8 mouse cellular contexts compared by ENCODE assay signal in the genomic region with DNA sequence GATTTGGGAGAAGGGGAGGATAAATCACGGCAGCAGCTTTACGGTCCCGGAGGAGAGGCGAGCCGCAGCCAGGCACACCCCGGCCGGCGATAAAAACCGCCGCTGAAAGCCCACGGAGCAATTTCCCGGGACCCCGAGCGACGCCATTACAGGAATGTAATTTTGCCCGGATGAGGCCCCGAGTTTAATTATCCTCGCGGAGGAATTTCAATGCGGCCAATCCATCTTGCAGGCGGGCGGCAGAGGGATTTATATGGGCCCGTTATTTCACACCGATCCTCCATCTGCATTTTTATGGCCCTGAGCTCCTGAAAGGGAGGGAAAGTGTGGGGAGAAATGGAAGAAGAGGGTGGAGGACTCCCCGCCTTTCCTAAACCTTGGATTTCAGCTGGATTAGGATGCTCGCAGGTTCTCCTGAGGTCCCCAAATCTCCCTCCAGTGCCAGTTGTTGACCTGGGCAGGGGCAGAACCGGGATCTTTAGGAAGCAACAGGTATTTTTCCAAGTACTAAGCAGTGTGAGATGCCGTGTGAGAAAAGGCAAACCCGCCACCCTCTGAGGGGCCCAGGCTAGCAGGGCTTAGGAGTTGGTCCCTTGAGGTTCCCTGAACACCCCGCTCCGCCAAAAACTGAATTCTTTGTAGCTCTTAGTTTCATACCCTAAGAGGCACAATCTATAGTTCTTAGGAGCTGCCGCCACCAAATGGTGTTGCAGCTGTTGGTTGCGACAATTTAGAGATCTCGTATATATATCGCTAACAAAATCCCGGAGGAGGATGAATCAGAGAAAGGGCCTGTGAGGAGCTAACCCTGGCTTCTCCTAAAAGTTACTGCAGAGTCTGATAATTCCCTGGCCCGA. TPM values are rescaled to one million over a fixed set of nuclear protein-coding genes. Genes with fewer than 3 reads are reported as not detected.
DNase-seq lines count a peak whose midpoint lies in the region; ATAC-seq and TF ChIP-seq lines count a peak whose summit lies in the region.

A gene (minus strand): TSS at position 138 of the 857 bp plus-strand sequence.

- no peaks in the 10 kb centered on the region for H3K27me3 ChIP-seq in Patski
- H3K27me3 ChIP-seq in forebrain, embryonic 16.5 days (replicated peaks; ENCODE audit: control insufficient read depth, insufficient read depth, low read length), result no peaks in the 10 kb centered on the region

- CTCF ChIA-PET in Patski (lab: Charles Lee), result interaction anchor here (1.0 to 1.6 kb wide), 2 partner anchors 11 to 20 kb away, joined by 3 to 4 read pairs; no protein-coding TSS in a partner anchor

- no peak for ATAC-seq in Patski
- no peak for ATAC-seq in forebrain, embryonic 16.5 days
- no peak for ATAC-seq in monocyte, adult 5-6 weeks (replicated peaks; ENCODE audit: insufficient number of reproducible peaks, low FRiP score, low TSS enrichment, poor library complexity, severe bottlenecking)

- no peak for TF ChIP-seq CTCF in Patski (IDR thresholded peaks at IDR 0.05)
- no peak for TF ChIP-seq CTCF in brain, embryonic 14.5 days (IDR thresholded peaks at IDR 0.05; ENCODE audit: borderline replicate concordance, extremely low read depth, insufficient read depth, insufficient read length)
- TF ChIP-seq CTCF in layer of hippocampus, adult 2 months (conservative IDR thresholded peaks at IDR 0.05), result no peak

- peak within 1 kb of the TSS; percentile 80 for H3K9ac ChIP-seq in forebrain, embryonic 16.5 days (replicated peaks; ENCODE audit: low read depth, low read length)

- POLR2A ChIA-PET in Patski (lab: Charles Lee), result no interaction called here

- peaks cover under 1% of the 10 kb centered on the region; the same call in 1 of the 2 replicates for H3K36me3 ChIP-seq in forebrain, embryonic 16.5 days (ENCODE audit: control insufficient read depth, insufficient read depth)

- H3K9me3 ChIP-seq in forebrain, embryonic 16.5 days (ENCODE audit: control insufficient read depth, low read length), result no peaks in the 10 kb centered on the region

- H3K4me2 ChIP-seq in forebrain, embryonic 16.5 days (ENCODE audit: low read length), result peak within 1 kb of the TSS; percentile 74

- WGBS in forebrain, embryonic 16.5 days, result 3% methylated on average over 37 of the region's 37 CpGs

- in situ Hi-C loops in Patski (cut with MboI; ENCODE audit: low pct_unique_long_range_greater_than_20kb), result no loop called here

- H3K4me1 ChIP-seq in forebrain, embryonic 16.5 days (replicated peaks; ENCODE audit: control insufficient read depth, insufficient read depth, low read length), result peaks cover 37% of the 10 kb centered on the region

- peak within 1 kb of the TSS; percentile 77 for H3K4me3 ChIP-seq in forebrain, embryonic 16.5 days (replicated peaks; ENCODE audit: low read length)
- H3K4me3 ChIP-seq in layer of hippocampus, adult 2 months, result peak within 1 kb of the TSS; percentile 66

- no peak for DNase-seq in Patski (ENCODE audit: low read depth, low spot score)
- DNase-seq in brain, embryonic 14.5 days (ENCODE audit: low read depth), result peak; percentile 77
- peak; percentile 58 for DNase-seq in heart, postnatal 4 days
- no peak for DNase-seq in layer of hippocampus, adult 2 months (ENCODE audit: low spot score in 2 of 2)
- DNase-seq in lung, postnatal 10 days, result peak; percentile 58
- DNase-seq in retina, postnatal 7 days (ENCODE audit: low read depth, low spot score), result peak; percentile 72

- TF ChIP-seq POLR2A in brain, embryonic 14.5 days (IDR thresholded peaks at IDR 0.05; ENCODE audit: borderline replicate concordance, extremely low read depth, insufficient read depth, insufficient read length, poor library complexity, severe bottlenecking), result no peak; the same call in 1 of the 2 replicates

- peak within 1 kb of the TSS; percentile 98 for H3K27ac ChIP-seq in forebrain, embryonic 16.5 days (ENCODE audit: low read length)
- H3K27ac ChIP-seq in layer of hippocampus, adult 2 months, result peak within 1 kb of the TSS; percentile 100

RNA-seq across cellular contexts. Expression of the gene that starts here (rescaled TPM):
- polyA plus RNA-seq in Patski (2021), result 24.7 TPM
- polyA plus RNA-seq in brain, embryonic 14.5 days (2012; rRNA removed), result 462 and 655 TPM in 2 replicates
- 50.4 and 56.5 TPM in 2 replicates for polyA plus RNA-seq in forebrain, embryonic 16.5 days (2015; fragmentation: Nextera tagmentation; extraction: Ambion mirVana)
- total RNA-seq in heart, postnatal 4 days (2021), result 10 to 100 TPM; 34.9 to 35.2 TPM
- 10 to 100 TPM; 11.0 to 11.5 TPM for total RNA-seq in layer of hippocampus, adult 2 months (2021)
- total RNA-seq in monocyte, adult 5-6 weeks (2017), result 6.6 to 11.6 TPM (median 11.3 TPM) in 3 replicates

Comparison
In these comparisons a context has a peak if more than half of its experiments do, and no peak if none do; other contexts are left out.
1. DNase-seq: peak in brain, embryonic 14.5 days (single experiment), heart, postnatal 4 days (single experiment), lung, postnatal 10 days (single experiment) and retina, postnatal 7 days (single experiment); none in Patski (single experiment) and layer of hippocampus, adult 2 months (0 of 2).